In the genomic region with DNA sequence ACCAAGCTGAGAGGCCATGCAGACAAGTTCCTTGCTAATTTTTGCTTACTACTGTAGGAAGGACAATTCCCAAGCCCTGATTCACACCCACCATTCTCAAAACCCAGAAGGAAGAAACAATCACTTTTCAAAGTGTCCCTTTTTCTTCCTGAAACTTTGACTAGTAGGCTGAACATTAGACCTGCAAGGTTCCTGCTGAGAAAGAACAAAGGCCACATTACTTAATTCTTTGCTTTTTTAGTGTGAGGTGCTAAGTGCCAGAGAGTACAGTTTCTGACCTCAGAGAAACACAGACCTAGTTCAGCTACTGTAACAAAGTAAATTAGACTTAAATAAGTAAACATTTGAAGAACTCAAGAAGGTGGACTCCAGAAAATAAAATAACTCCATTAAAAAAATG, we compare ENCODE assay signal across 30 mouse cellular contexts. TPM values are rescaled to one million over a fixed set of nuclear protein-coding genes. Genes with fewer than 3 reads are reported as not detected.
A peak's percentile ranks its signal among the peaks of the same experiment; 100 is the strongest.
DNase-seq lines count a peak whose midpoint lies in the region; ATAC-seq and TF ChIP-seq lines count a peak whose summit lies in the region.
"Had no signal": no experiment of that assay in that cellular context is flagged by ENCODE, and none has a peak within 500 bp of the region (broad histone marks: within the 10 kb centered on the region; RNA-seq: fewer than 3 reads in every experiment).

No protein-coding gene starts in this region.

- peak; percentile 55 for DNase-seq in kidney, adult 2 months
- no peak for DNase-seq in kidney, adult 18-20 months
- DNase-seq in liver, adult 2 months (ENCODE audit: extremely low read depth, low read depth, low spot score): peak; percentile 19
- no peak for DNase-seq in liver, embryonic 11.5 days (ENCODE audit: low spot score)
- no peak for DNase-seq in cerebellum, postnatal 25 days
- no peak for DNase-seq in gastrocnemius, postnatal 25 days
- DNase-seq: adrenal gland, adult 8-10 months; adrenal gland, postnatal 14 days; adrenal gland, postnatal 36 days; cerebellum, adult 11-12 months; cerebellum, adult 2 months; cerebellum, adult 9-10 months; cerebellum, postnatal 10 days; cerebellum, postnatal 36 days; embryo, embryonic 11 days had no signal

- no peak for TF ChIP-seq CTCF in kidney, adult 2 months (conservative IDR thresholded peaks at IDR 0.05; ENCODE audit: insufficient read depth, insufficient read length, low read depth, low read length)
- TF ChIP-seq CTCF in liver, adult 2 months (IDR thresholded peaks at IDR 0.05; ENCODE audit: low read depth, low read length): no peak

- no peak overlapping the region for H3K9ac ChIP-seq in liver, adult 2 months (ENCODE audit: low read depth, low read length)
- no peak overlapping the region for H3K9ac ChIP-seq in liver, embryonic 11.5 days (ENCODE audit: low read depth, low read length)
- no peak overlapping the region for H3K9ac ChIP-seq in intestine, embryonic 16.5 days (ENCODE audit: low read depth, low read length)
- H3K9ac ChIP-seq: embryonic facial prominence, embryonic 13.5 days; embryonic facial prominence, embryonic 15.5 days; forebrain, embryonic 12.5 days had no signal

- H3K4me1 ChIP-seq in kidney, adult 2 months (ENCODE audit: control insufficient read depth, insufficient read depth, low read length): no peaks in the 10 kb centered on the region
- no peaks in the 10 kb centered on the region for H3K4me1 ChIP-seq in liver, adult 2 months (ENCODE audit: control insufficient read depth, insufficient read depth, low read length)
- no peaks in the 10 kb centered on the region for H3K4me1 ChIP-seq in liver, embryonic 11.5 days (replicated peaks; ENCODE audit: control insufficient read depth, insufficient read depth, low read length)
- no peaks in the 10 kb centered on the region for H3K4me1 ChIP-seq in intestine, embryonic 16.5 days (ENCODE audit: control insufficient read depth, insufficient read depth, low read length)
- H3K4me1 ChIP-seq: embryonic facial prominence, embryonic 13.5 days; embryonic facial prominence, embryonic 15.5 days; forebrain, embryonic 10.5 days; forebrain, embryonic 12.5 days had no signal

- H3K9me3 ChIP-seq in liver, embryonic 11.5 days (ENCODE audit: control insufficient read depth, low read length): no peaks in the 10 kb centered on the region
- H3K9me3 ChIP-seq in intestine, embryonic 16.5 days (ENCODE audit: control insufficient read depth, low read length): no peaks in the 10 kb centered on the region
- H3K9me3 ChIP-seq: embryonic facial prominence, embryonic 13.5 days; embryonic facial prominence, embryonic 15.5 days; forebrain, embryonic 10.5 days; forebrain, embryonic 12.5 days had no signal

- no peak overlapping the region for H3K4me3 ChIP-seq in kidney, adult 2 months (ENCODE audit: insufficient read depth, low read depth, low read length)
- no peak overlapping the region for H3K4me3 ChIP-seq in liver, adult 2 months (ENCODE audit: insufficient read depth, low read depth, low read length)
- no peak overlapping the region for H3K4me3 ChIP-seq in liver, embryonic 11.5 days (ENCODE audit: low read depth, low read length)
- H3K4me3 ChIP-seq in intestine, embryonic 16.5 days (ENCODE audit: low read length): no peak overlapping the region
- H3K4me3 ChIP-seq: embryonic facial prominence, embryonic 13.5 days; embryonic facial prominence, embryonic 15.5 days; erythroblast, embryonic 14.5 days; forebrain, embryonic 10.5 days; forebrain, embryonic 12.5 days had no signal

- no peak overlapping the region for H3K27ac ChIP-seq in kidney, adult 2 months (ENCODE audit: insufficient read depth, low read depth, low read length)
- no peak overlapping the region for H3K27ac ChIP-seq in liver, adult 2 months (replicated peaks; ENCODE audit: insufficient read depth, low read depth, low read length)
- no peak overlapping the region for H3K27ac ChIP-seq in liver, embryonic 11.5 days (ENCODE audit: low read depth, low read length)
- no peak overlapping the region for H3K27ac ChIP-seq in intestine, embryonic 16.5 days (ENCODE audit: low read length)
- H3K27ac ChIP-seq: embryonic facial prominence, embryonic 13.5 days; embryonic facial prominence, embryonic 15.5 days; forebrain, embryonic 10.5 days; forebrain, embryonic 12.5 days had no signal

- no peak overlapping the region for H3K4me2 ChIP-seq in liver, embryonic 11.5 days
- no peak overlapping the region for H3K4me2 ChIP-seq in intestine, embryonic 16.5 days (ENCODE audit: low read depth, low read length)
- H3K4me2 ChIP-seq: embryonic facial prominence, embryonic 13.5 days; embryonic facial prominence, embryonic 15.5 days; forebrain, embryonic 12.5 days had no signal

- H3K79me2 ChIP-seq in liver, adult 2 months (ENCODE audit: control insufficient read depth, insufficient read depth, low read length): no peaks in the 10 kb centered on the region

- ATAC-seq in liver, embryonic 11.5 days (replicated peaks; ENCODE audit: low FRiP score): no peak
- peak; percentile 74 for ATAC-seq in intestine, embryonic 16.5 days
- ATAC-seq: activated CD4-positive, CD25-positive, alpha-beta regulatory T cell, adult 4 months; forebrain, embryonic 14.5 days; forebrain, embryonic 16.5 days had no signal

- no peaks in the 10 kb centered on the region for H3K27me3 ChIP-seq in kidney, adult 2 months (replicated peaks; ENCODE audit: control insufficient read depth, insufficient read depth, low read length)
- H3K27me3 ChIP-seq in liver, adult 2 months (ENCODE audit: control insufficient read depth, insufficient read depth, low read length): no peaks in the 10 kb centered on the region
- H3K27me3 ChIP-seq in liver, embryonic 11.5 days (replicated peaks; ENCODE audit: control insufficient read depth, insufficient read depth, low read length): no peaks in the 10 kb centered on the region
- no peaks in the 10 kb centered on the region for H3K27me3 ChIP-seq in intestine, embryonic 16.5 days (replicated peaks; ENCODE audit: control insufficient read depth, insufficient read depth, low read length)
- H3K27me3 ChIP-seq: embryonic facial prominence, embryonic 13.5 days; embryonic facial prominence, embryonic 15.5 days; forebrain, embryonic 12.5 days had no signal

- no peak for TF ChIP-seq POLR2A in kidney, adult 2 months (IDR thresholded peaks at IDR 0.05; ENCODE audit: low read depth, low read length)
- TF ChIP-seq POLR2A in liver, adult 2 months (IDR thresholded peaks at IDR 0.05; ENCODE audit: extremely low read depth, insufficient read depth, low read length): no peak

- H3K36me3 ChIP-seq in kidney, adult 2 months (ENCODE audit: control insufficient read depth, insufficient read depth, low read length): no peaks in the 10 kb centered on the region
- H3K36me3 ChIP-seq in liver, adult 2 months (ENCODE audit: control insufficient read depth, insufficient read depth, low read length): no peaks in the 10 kb centered on the region
- H3K36me3 ChIP-seq in liver, embryonic 11.5 days (ENCODE audit: control insufficient read depth, insufficient read depth, low read length): no peaks in the 10 kb centered on the region
- no peaks in the 10 kb centered on the region for H3K36me3 ChIP-seq in intestine, embryonic 16.5 days (ENCODE audit: control insufficient read depth, insufficient read depth, low read length)
- H3K36me3 ChIP-seq: embryonic facial prominence, embryonic 13.5 days; embryonic facial prominence, embryonic 15.5 days; forebrain, embryonic 10.5 days; forebrain, embryonic 12.5 days had no signal

RNA-seq across cellular contexts. Expression of a gene that starts 20.3 kb away (rescaled TPM):
- 0.12 TPM in 1 of 2 replicates, not detected in the other for polyA plus RNA-seq in kidney, adult 2 months (2012; rRNA removed)
- total RNA-seq in liver, adult 2 months (2014; rRNA removed): not detected in 2 replicates
- polyA plus RNA-seq in liver, adult 2 months (2012; rRNA removed): not detected in 2 replicates
- polyA plus RNA-seq in liver, embryonic 11.5 days (2014; fragmentation: Nextera tagmentation; extraction: Ambion mirVana): not detected in 2 replicates
- polyA plus RNA-seq in intestine, embryonic 16.5 days (2015; fragmentation: Nextera tagmentation; extraction: Ambion mirVana): 3.2 and 5.4 TPM in 2 replicates
- not detected for total RNA-seq in gastrocnemius, postnatal 25 days (2021)
- total RNA-seq: adrenal gland, adult 18-20 months; adrenal gland, adult 8-10 months; adrenal gland, postnatal 14 days; adrenal gland, postnatal 36 days; common myeloid progenitor, adult 5-6 weeks; ES-E14; MEL had no signal
- polyA plus RNA-seq: activated CD4-positive, CD25-positive, alpha-beta regulatory T cell, adult 4 months; C2C12; embryonic facial prominence, embryonic 11.5 days; erythroblast, embryonic 14.5 days; forebrain, embryonic 10.5 days; forebrain, embryonic 12.5 days; forebrain, embryonic 14.5 days; forebrain, embryonic 16.5 days had no signal

RNA-seq across cellular contexts. Expression of a gene that starts 25.9 kb away (rescaled TPM):
- polyA plus RNA-seq in kidney, adult 2 months (2012; rRNA removed): not detected in 2 replicates
- total RNA-seq in liver, adult 2 months (2014; rRNA removed): 3.0 and 40.1 TPM in 2 replicates
- 0.12 TPM in 2 replicates for polyA plus RNA-seq in liver, adult 2 months (2012; rRNA removed)
- not detected in 2 replicates for polyA plus RNA-seq in liver, embryonic 11.5 days (2014; fragmentation: Nextera tagmentation; extraction: Ambion mirVana)
- 56.1 and 64.6 TPM in 2 replicates for polyA plus RNA-seq in intestine, embryonic 16.5 days (2015; fragmentation: Nextera tagmentation; extraction: Ambion mirVana)
- not detected for total RNA-seq in gastrocnemius, postnatal 25 days (2021)
- total RNA-seq: adrenal gland, adult 18-20 months; adrenal gland, adult 8-10 months; adrenal gland, postnatal 14 days; adrenal gland, postnatal 36 days; common myeloid progenitor, adult 5-6 weeks; ES-E14; MEL had no signal
- polyA plus RNA-seq: C2C12; cerebellum, adult 2 months; embryonic facial prominence, embryonic 11.5 days; embryonic facial prominence, embryonic 13.5 days; erythroblast, embryonic 14.5 days; forebrain, embryonic 10.5 days; forebrain, embryonic 12.5 days; forebrain, embryonic 14.5 days; forebrain, embryonic 16.5 days had no signal

RNA-seq across cellular contexts. Expression of a gene that starts 53.0 kb away (rescaled TPM):
- not detected in 2 replicates for polyA plus RNA-seq in kidney, adult 2 months (2012; rRNA removed)
- not detected in 2 replicates for total RNA-seq in liver, adult 2 months (2014; rRNA removed)
- not detected in 2 replicates for polyA plus RNA-seq in liver, adult 2 months (2012; rRNA removed)
- polyA plus RNA-seq in liver, embryonic 11.5 days (2014; fragmentation: Nextera tagmentation; extraction: Ambion mirVana): not detected in 2 replicates
- not detected in 2 replicates for polyA plus RNA-seq in intestine, embryonic 16.5 days (2015; fragmentation: Nextera tagmentation; extraction: Ambion mirVana)
- total RNA-seq in gastrocnemius, postnatal 25 days (2021): not detected
- total RNA-seq: adrenal gland, adult 18-20 months; adrenal gland, adult 8-10 months; adrenal gland, postnatal 14 days; adrenal gland, postnatal 36 days; common myeloid progenitor, adult 5-6 weeks; MEL had no signal
- polyA plus RNA-seq: activated CD4-positive, CD25-positive, alpha-beta regulatory T cell, adult 4 months; C2C12; cerebellum, adult 2 months; embryonic facial prominence, embryonic 11.5 days; embryonic facial prominence, embryonic 13.5 days; embryonic facial prominence, embryonic 15.5 days; erythroblast, embryonic 14.5 days; forebrain, embryonic 10.5 days; forebrain, embryonic 12.5 days; forebrain, embryonic 14.5 days; forebrain, embryonic 16.5 days had no signal

Comparison
In these comparisons a context has a peak if more than half of its experiments do, and no peak if none do; other contexts are left out.
1. DNase-seq: peak in kidney, adult 2 months (single experiment) and liver, adult 2 months (single experiment); none in kidney, adult 18-20 months (single experiment), liver, embryonic 11.5 days (single experiment), cerebellum, postnatal 25 days (0 of 2) and gastrocnemius, postnatal 25 days (single experiment).
2. RNA of a gene that starts 25.9 kb away (polyA plus RNA-seq): 56.1 to 64.6 TPM in intestine, embryonic 16.5 days; 0.12 TPM in liver, adult 2 months, not detected in kidney, adult 2 months and not detected in liver, embryonic 11.5 days; every median in the first group is over 10 times any median in the second.